Mouse (Mus musculus) kidney, adult 2 months (tissue): Measurements from ENCODE around the gene Mt4.

ENCODE experiments used
- CTCF ChIP-seq: fragments of 200-500 bp; conservative IDR thresholded peaks from 2 replicates; pipeline ENCODE4 v1.5.1; 2011; ENCODE audit warnings: low read depth, mild to moderate bottlenecking, control low read depth, low read length, moderate library complexity, mixed read lengths; ENCODE audit not compliant: insufficient read depth, insufficient read length
- POLR2A ChIP-seq: fragments of 200-500 bp; IDR thresholded peaks from one replicate; pipeline ENCODE4 v1.6.1; 2011; ENCODE audit warnings: low read depth, low read length, control low read depth

- TF ChIP-seq CTCF (no peak), POLR2A (no peak)
These were observed 1.4 kb upstream of the Mt4 start for GRCm38 (mm10) chr8:94135556-94135955.
